Mouse (Mus musculus) forebrain, embryonic 11.5 days (tissue): ENCODE data around the gene 2210016L21Rik. TPM values are rescaled to one million over a fixed set of nuclear protein-coding genes. Genes with fewer than 3 reads are reported as not detected.
A peak's percentile ranks its signal among the peaks of the same experiment; 100 is the strongest.

Source experiments
- ATAC-seq: fragments of 200-750 bp; cut with Nextera tagmentation; replicated peaks from 2 replicates; pipeline ENCODE4 v1.8.0; 2017; ENCODE audit warnings: moderate TSS enrichment; ENCODE audit not compliant: low FRiP score
- DNase-seq: peaks from one replicate; pipeline ENCODE4 v3.0.0-alpha.2; 2017; ENCODE audit warnings: low spot score
- H3K27ac ChIP-seq: fragments of 300-500 bp; sonication (generic); 2 replicates; pipeline ENCODE4 v1.5.1; 2014; ENCODE audit warnings: low read depth, low read length
- H3K27me3 ChIP-seq: fragments of 300-500 bp; sonication (generic); 2 replicates; pipeline ENCODE4 v1.6.1; 2014; ENCODE audit warnings: mild to moderate bottlenecking, low read length, mixed read lengths; ENCODE audit not compliant: control insufficient read depth, insufficient read depth
- H3K36me3 ChIP-seq: fragments of 300-500 bp; sonication (generic); 2 replicates; pipeline ENCODE4 v1.6.1; 2014; ENCODE audit warnings: mild to moderate bottlenecking, low read length, moderate library complexity, mixed read lengths; ENCODE audit not compliant: control insufficient read depth, insufficient read depth
- H3K4me1 ChIP-seq: fragments of 300-500 bp; sonication (generic); replicated peaks from 2 replicates; pipeline ENCODE4 v1.6.1; 2014; ENCODE audit warnings: low read length, mixed read lengths; ENCODE audit not compliant: control insufficient read depth, insufficient read depth
- H3K4me2 ChIP-seq: fragments of 300-500 bp; sonication (generic); 2 replicates; pipeline ENCODE4 v1.6.1; 2014; ENCODE audit warnings: low read depth, mild to moderate bottlenecking, low read length, moderate library complexity, mixed read lengths; ENCODE audit not compliant: severe bottlenecking
- H3K4me3 ChIP-seq: fragments of 300-500 bp; sonication (generic); 2 replicates; pipeline ENCODE4 v1.5.1; 2014; ENCODE audit warnings: low read depth, low read length
- H3K9ac ChIP-seq: fragments of 300-500 bp; sonication (generic); 2 replicates; pipeline ENCODE4 v1.6.1; 2014; ENCODE audit warnings: low read length
- H3K9me3 ChIP-seq: fragments of 300-500 bp; sonication (generic); 2 replicates; pipeline ENCODE4 v1.6.1; 2016; ENCODE audit warnings: low read length, mixed read lengths; ENCODE audit not compliant: control insufficient read depth
- WGBS: fragments of 180-500 bp; shearing (Covaris S2); extraction: QIAGEN DNeasy Blood & Tissue Kit; methylation state at CpG from one replicate; pipeline ENCODE4 v1.1.7; 2014; 5-methylcytosine and 5-hydroxymethylcytosine counted together
- polyA plus RNA-seq: library from polyadenylated mRNA; unstranded; fragments of >200 nt; fragmentation: Nextera tagmentation; extraction: Ambion mirVana; gene quantifications from 2 replicates; pipeline ENCODE4 v1.2.1, GENCODE M21; 2014

2210016L21Rik gene
- polyA plus RNA-seq, 1 experiment from 2014 or later, result 51.5 TPM

DNA sequence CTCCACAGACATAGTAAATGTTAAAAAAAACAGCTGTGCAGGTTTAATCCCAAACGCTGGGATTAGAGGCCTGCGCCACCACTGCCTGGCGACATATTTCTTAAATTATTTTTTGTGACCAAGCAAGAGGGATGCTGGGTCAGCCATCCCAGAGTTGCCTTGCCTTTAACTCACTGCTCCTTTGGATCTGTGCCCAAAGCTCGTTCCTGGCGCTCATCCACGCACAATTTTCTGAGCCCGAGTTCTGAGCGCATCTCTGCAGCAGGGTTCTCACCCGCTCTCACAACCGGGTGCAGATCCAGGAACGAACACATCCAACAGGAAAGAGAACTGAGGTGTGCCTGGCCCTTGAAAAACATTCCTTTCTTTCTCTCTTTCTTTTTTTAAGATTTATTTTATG is 36.5 kb downstream of the 2210016L21Rik start:
- no peaks in the 10 kb centered on the region for H3K9me3 ChIP-seq
- ATAC-seq, result no peak
- 76% methylated on average over 11 of the region's 11 CpGs for WGBS
- no peak overlapping the region for H3K4me2 ChIP-seq
- H3K9ac ChIP-seq, result no peak overlapping the region
- H3K27me3 ChIP-seq, result no peaks in the 10 kb centered on the region
- peaks cover 3% of the 10 kb centered on the region; the same call in 1 of the 2 replicates for H3K4me1 ChIP-seq
- H3K36me3 ChIP-seq, result no peaks in the 10 kb centered on the region
- H3K27ac ChIP-seq, result no peak overlapping the region
- DNase-seq, result no peak
- no peak overlapping the region for H3K4me3 ChIP-seq

- ATAC-seq, result no peak
- Histone ChIP-seq H3K4me1 (peaks cover 3% of the 10 kb centered on the region; the same call in 1 of the 2 replicates), H3K9me3 (no peaks in the 10 kb centered on the region)
Observed at GRCm38 (mm10) chr5:114978888-114979249, 36.9 kb downstream of the 2210016L21Rik start.

DNA sequence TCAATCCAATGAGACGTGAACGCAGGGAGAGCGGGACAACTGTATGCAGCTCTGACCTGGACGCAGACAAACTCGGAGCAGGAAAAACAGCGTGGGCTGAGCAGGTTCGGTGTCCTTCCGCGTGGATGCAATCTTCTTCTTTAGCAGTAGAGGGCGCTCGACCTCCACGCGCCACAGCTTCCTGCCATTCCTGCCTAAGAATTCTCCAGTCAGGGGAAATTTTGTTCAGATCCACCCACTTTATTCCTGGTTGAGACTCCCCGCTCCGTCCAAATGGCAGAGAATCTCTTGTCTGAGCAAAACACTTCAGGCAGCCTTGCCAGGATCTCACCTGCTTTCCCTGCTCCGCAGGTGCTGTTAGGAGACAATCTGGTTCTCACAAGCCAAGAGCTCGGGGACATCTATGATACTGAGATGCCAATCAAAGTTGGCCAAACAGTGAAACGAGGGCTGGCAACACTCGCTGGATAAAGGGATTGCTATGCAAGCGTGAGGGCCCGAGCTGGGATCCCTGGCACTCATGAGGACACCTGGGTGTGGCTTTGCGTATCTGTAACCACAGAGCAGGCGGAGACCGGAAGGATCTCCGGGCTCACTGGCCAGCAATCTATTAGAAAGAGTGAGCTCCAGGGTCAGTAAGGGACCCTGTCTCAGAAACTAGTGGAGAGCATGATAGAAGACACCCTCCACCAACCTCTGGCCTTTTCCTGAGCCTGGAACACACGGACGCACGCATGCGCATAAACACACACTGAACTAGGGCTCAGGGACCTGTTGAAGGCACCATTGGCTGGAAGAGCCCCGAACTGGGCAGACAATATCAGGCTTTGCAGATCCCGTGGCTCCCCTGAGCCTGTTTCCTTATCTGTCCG is 37.5 kb downstream of the 2210016L21Rik start:
- H3K9ac ChIP-seq, result peak overlapping the region; percentile 23
- 7% methylated on average over 32 of the region's 32 CpGs for WGBS
- H3K9me3 ChIP-seq, result no peaks in the 10 kb centered on the region

More at GRCm38 (mm10) chr5:114978888-114979249, 36.9 kb downstream of the 2210016L21Rik start:
- WGBS, result 4% methylated on average over 6 of the region's 6 CpGs
- H3K27ac ChIP-seq, result no peak overlapping the region
- H3K36me3 ChIP-seq, result no peaks in the 10 kb centered on the region
- no peak for DNase-seq
- H3K27me3 ChIP-seq, result no peaks in the 10 kb centered on the region
- H3K4me2 ChIP-seq, result peak overlapping the region; percentile 62
- H3K9ac ChIP-seq, result no peak overlapping the region; the same call in 1 of the 2 replicates
- H3K4me3 ChIP-seq, result peak overlapping the region; percentile 21

DNA sequence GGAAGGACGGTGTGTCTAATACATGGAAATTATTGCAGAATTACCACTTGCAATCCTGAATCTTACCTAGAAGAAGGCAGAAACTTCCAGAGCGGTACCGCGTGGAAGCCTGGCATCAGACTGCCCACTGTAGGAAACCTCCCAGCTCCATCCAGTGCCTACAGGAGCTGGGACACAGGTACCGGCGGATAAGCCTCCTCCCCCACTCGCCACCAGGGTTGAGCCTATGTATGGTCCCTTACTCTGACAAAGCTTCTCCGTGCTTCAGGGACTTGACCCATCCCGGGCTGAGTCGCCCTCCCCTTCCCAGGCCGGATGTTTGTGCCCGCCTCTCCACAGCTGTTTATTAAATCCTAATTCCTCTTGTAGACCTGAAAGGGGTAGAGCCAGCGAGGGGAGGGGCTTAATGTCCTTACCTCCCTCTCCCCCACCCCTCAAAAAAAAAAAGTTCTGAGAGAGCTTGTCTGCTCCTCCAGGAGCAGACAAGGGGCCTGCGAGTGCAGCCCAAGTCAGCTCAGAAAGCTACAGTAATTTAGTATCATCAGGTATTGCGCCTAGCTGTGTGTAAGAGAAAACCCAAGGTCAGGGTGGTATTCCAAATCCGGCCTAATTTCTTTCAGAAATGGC is 38.3 kb downstream of the 2210016L21Rik start:
- DNase-seq (peak; percentile 53), ATAC-seq (peak; percentile 39)
- WGBS, result 22% methylated on average over 16 of the region's 16 CpGs
- H3K9me3 ChIP-seq, result no peaks in the 10 kb centered on the region
- peak overlapping the region; percentile 23 for H3K9ac ChIP-seq
- H3K36me3 ChIP-seq, result no peaks in the 10 kb centered on the region
- peak overlapping the region; percentile 62 for H3K4me2 ChIP-seq
- H3K4me3 ChIP-seq, result peak overlapping the region; percentile 21
- no peak overlapping the region for H3K27ac ChIP-seq
- no peaks in the 10 kb centered on the region for H3K27me3 ChIP-seq
- H3K4me1 ChIP-seq, result peaks cover 3% of the 10 kb centered on the region; the same call in 1 of the 2 replicates

More for the DNA sequence above, 37.5 kb downstream of the 2210016L21Rik start:
- peak; percentile 83 for DNase-seq
- H3K4me1 ChIP-seq, result peaks cover 3% of the 10 kb centered on the region; the same call in 1 of the 2 replicates
- no peaks in the 10 kb centered on the region for H3K36me3 ChIP-seq
- peak; percentile 39; the same call in 1 of the 2 replicates for ATAC-seq
- H3K4me3 ChIP-seq, result peak overlapping the region; percentile 21
- H3K4me2 ChIP-seq, result peak overlapping the region; percentile 62
- H3K27ac ChIP-seq, result no peak overlapping the region
- H3K27me3 ChIP-seq, result no peaks in the 10 kb centered on the region

GRCm38 (mm10) chr5:114982001-114982400 is 40.0 kb downstream of the 2210016L21Rik start:
- no peaks in the 10 kb centered on the region for H3K9me3 ChIP-seq
- no peak overlapping the region for H3K27ac ChIP-seq
- WGBS, result 60% methylated on average over 15 of the region's 15 CpGs
- H3K4me3 ChIP-seq, result no peak overlapping the region
- peaks cover 3% of the 10 kb centered on the region; the same call in 1 of the 2 replicates for H3K4me1 ChIP-seq
- ATAC-seq (no peak), DNase-seq (no peak)
- H3K9ac ChIP-seq, result no peak overlapping the region
- no peaks in the 10 kb centered on the region for H3K36me3 ChIP-seq
- no peaks in the 10 kb centered on the region for H3K27me3 ChIP-seq
- H3K4me2 ChIP-seq, result no peak overlapping the region

DNA sequence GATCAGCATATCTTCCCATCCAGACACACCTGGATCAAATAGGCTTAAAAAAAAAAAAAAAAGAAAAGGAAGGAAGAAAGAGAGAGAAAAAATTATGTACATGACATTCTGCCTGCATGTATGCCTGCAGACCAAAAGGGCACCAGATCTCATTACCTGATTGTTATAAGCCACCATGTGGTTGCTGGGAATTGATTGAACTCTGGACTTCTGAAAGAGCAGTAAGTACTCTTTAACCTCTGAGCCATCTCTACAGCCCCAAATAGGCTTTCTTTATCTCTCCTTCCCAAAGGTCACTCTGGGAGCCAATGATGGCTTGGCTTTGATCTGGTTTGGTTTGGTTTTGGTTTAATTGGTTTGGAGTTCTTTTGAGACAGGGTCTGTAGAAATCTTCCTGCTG is 43.1 kb downstream of the 2210016L21Rik start:
- DNase-seq (no peak), ATAC-seq (no peak)
- Histone ChIP-seq H3K4me3 (no peak overlapping the region), H3K9me3 (no peaks in the 10 kb centered on the region), H3K36me3 (no peaks in the 10 kb centered on the region), H3K27ac (no peak overlapping the region), H3K4me1 (peaks cover 1% of the 10 kb centered on the region; the same call in 1 of the 2 replicates), H3K27me3 (no peaks in the 10 kb centered on the region), H3K4me2 (no peak overlapping the region), H3K9ac (no peak overlapping the region)

- Histone ChIP-seq H3K9me3 (no peaks in the 10 kb centered on the region), H3K9ac (no peak overlapping the region), H3K4me3 (no peak overlapping the region), H3K27me3 (no peaks in the 10 kb centered on the region), H3K36me3 (no peaks in the 10 kb centered on the region), H3K4me1 (no peaks in the 10 kb centered on the region), H3K4me2 (no peak overlapping the region), H3K27ac (no peak overlapping the region)
- ATAC-seq (no peak), DNase-seq (peak; percentile 48)
- 83% methylated on average over 16 of the region's 16 CpGs for WGBS
Observed at GRCm38 (mm10) chr5:114996447-114996846, 54.5 kb downstream of the 2210016L21Rik start.

GRCm38 (mm10) chr5:114997327-114997726 is 55.4 kb downstream of the 2210016L21Rik start:
- H3K27ac ChIP-seq, result no peak overlapping the region
- H3K4me2 ChIP-seq, result no peak overlapping the region
- H3K4me1 ChIP-seq, result no peaks in the 10 kb centered on the region
- no peaks in the 10 kb centered on the region for H3K9me3 ChIP-seq
- no peaks in the 10 kb centered on the region for H3K27me3 ChIP-seq
- ATAC-seq (no peak), DNase-seq (peak; percentile 34)
- WGBS, result 73% methylated on average over 6 of the region's 6 CpGs
- no peak overlapping the region for H3K9ac ChIP-seq
- H3K4me3 ChIP-seq, result no peak overlapping the region
- H3K36me3 ChIP-seq, result no peaks in the 10 kb centered on the region
